Mouse (Mus musculus): ENCODE measurements around the gene Ets1.

DNA sequence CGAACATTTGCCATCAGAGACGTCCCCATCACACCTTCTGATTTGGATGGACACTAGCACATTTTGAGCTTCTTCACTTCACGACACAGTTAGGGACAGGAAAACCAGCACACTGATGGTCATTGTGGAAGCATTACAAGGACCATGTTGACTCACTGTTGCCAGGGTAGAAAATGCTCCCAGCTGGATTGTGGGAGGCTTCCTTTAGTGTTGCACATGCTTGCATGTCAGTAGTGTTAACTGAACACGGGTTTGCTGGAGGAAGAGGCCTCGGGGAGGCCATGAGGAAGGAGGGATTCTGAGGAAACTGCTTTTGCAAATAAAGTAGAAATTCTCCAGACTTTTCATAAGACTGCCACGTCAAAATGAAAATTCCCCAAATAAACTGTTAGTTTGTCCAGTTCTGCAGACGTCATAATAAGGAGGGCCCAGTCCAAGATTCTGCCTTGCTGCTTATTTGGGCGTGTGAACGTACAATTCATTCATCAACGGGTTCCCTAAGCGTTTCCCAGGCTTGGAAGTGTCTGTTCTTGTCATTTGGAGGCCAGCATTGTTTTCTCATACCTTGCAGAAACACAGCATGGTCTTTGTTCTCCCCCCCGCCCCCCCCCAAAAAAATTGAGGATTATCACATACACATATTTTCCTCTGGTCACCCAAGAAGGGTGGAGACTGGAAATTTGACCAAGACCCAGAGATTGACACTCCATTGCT lies 58.2 kb downstream of the Ets1 start:
- TF ChIP-seq CTCF (IDR thresholded peaks at IDR 0.05; ENCODE audit: control insufficient read depth, insufficient read depth, low read length) = no peak
- TF ChIP-seq POLR2A (IDR thresholded peaks at IDR 0.05; ENCODE audit: borderline replicate concordance, control insufficient read depth, low read depth, low read length) = no peak

Measured in bone marrow, adult 2 months (tissue).